In the genomic region with DNA sequence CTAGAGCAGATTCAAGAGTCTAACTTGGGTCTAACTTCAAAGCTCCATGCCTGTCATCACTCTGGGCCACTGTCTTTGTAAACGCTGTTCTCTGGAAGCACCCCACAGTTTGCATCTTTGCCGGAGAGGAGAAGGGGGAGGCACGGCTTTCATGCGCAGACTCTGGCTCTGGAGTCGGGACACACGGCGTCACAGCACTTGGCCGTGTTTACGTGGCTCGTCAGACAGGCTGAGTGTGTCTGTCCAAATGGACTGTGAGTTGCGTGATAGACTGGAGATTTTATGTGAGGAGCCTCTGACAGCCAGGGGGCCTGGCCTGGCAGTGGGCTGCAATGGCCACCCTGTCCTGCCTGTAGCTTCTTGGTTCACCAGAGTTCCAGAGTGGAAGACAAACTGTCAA, we compare ENCODE assay signal across 24 mouse cellular contexts.
A peak's percentile ranks its signal among the peaks of the same experiment; 100 is the strongest.
DNase-seq lines count a peak whose midpoint lies in the region; ATAC-seq and TF ChIP-seq lines count a peak whose summit lies in the region.
"Had no signal": no experiment of that assay in that cellular context is flagged by ENCODE, and none has a peak within 500 bp of the region (broad histone marks: within the 10 kb centered on the region; RNA-seq: fewer than 3 reads in every experiment).

No protein-coding gene starts in this region.

- no peak overlapping the region for H3K9ac ChIP-seq in lung, embryonic 14.5 days
- no peak overlapping the region for H3K9ac ChIP-seq in limb, embryonic 14.5 days (ENCODE audit: low read depth, low read length, severe bottlenecking)
- H3K9ac ChIP-seq: embryonic facial prominence, embryonic 15.5 days; forebrain, embryonic 15.5 days; heart, embryonic 13.5 days; intestine, embryonic 15.5 days; liver, embryonic 14.5 days; midbrain, embryonic 12.5 days; neural tube, embryonic 12.5 days had no signal

- H3K4me2 ChIP-seq in lung, embryonic 14.5 days, result no peak overlapping the region
- H3K4me2 ChIP-seq in limb, embryonic 14.5 days (replicated peaks; ENCODE audit: low read depth, low read length, severe bottlenecking), result no peak overlapping the region; the same call in 1 of the 2 replicates
- H3K4me2 ChIP-seq: embryonic facial prominence, embryonic 15.5 days; forebrain, embryonic 15.5 days; heart, embryonic 13.5 days; intestine, embryonic 15.5 days; midbrain, embryonic 12.5 days; neural tube, embryonic 12.5 days had no signal

- TF ChIP-seq POLR2A in lung, adult 2 months (IDR thresholded peaks at IDR 0.05; ENCODE audit: borderline replicate concordance, extremely low read depth, low read depth, low read length), result no peak
- TF ChIP-seq POLR2A in limb, embryonic 14.5 days (IDR thresholded peaks at IDR 0.05; ENCODE audit: borderline replicate concordance, extremely low read depth, insufficient read depth, insufficient read length), result no peak

- H3K4me1 ChIP-seq in lung, embryonic 14.5 days (ENCODE audit: insufficient read depth), result no peaks in the 10 kb centered on the region
- H3K4me1 ChIP-seq in lung, adult 2 months (ENCODE audit: control insufficient read depth, insufficient read depth, low read length), result no peaks in the 10 kb centered on the region
- H3K4me1 ChIP-seq in limb, embryonic 10.5 days, result peaks cover 18% of the 10 kb centered on the region
- H3K4me1 ChIP-seq in limb, embryonic 14.5 days (ENCODE audit: control insufficient read depth, insufficient read depth, low read length), result peaks cover 17% of the 10 kb centered on the region
- H3K4me1 ChIP-seq: intestine, embryonic 15.5 days had no signal

- H3K4me3 ChIP-seq in lung, embryonic 14.5 days (ENCODE audit: low read depth, low read length), result no peak overlapping the region
- no peak overlapping the region for H3K4me3 ChIP-seq in lung, adult 2 months (replicated peaks; ENCODE audit: extremely low read depth, low read depth, low read length)
- H3K4me3 ChIP-seq in limb, embryonic 10.5 days, result no peak overlapping the region
- no peak overlapping the region for H3K4me3 ChIP-seq in limb, embryonic 14.5 days (replicated peaks; ENCODE audit: low read length)
- H3K4me3 ChIP-seq: embryonic facial prominence, embryonic 15.5 days; forebrain, embryonic 15.5 days; heart, embryonic 13.5 days; intestine, embryonic 15.5 days; midbrain, embryonic 12.5 days; neural tube, embryonic 12.5 days had no signal

- ATAC-seq in lung, embryonic 14.5 days (ENCODE audit: insufficient read depth), result peak; percentile 93
- no peak for ATAC-seq in limb, embryonic 14.5 days (ENCODE audit: low FRiP score, low read depth)
- ATAC-seq: intestine, embryonic 15.5 days had no signal

- H3K27me3 ChIP-seq in lung, embryonic 14.5 days (ENCODE audit: insufficient read depth, low read length), result no peaks in the 10 kb centered on the region
- H3K27me3 ChIP-seq in limb, embryonic 10.5 days (ENCODE audit: low read depth, poor library complexity, severe bottlenecking), result no peaks in the 10 kb centered on the region
- H3K27me3 ChIP-seq in limb, embryonic 14.5 days (ENCODE audit: control insufficient read depth, insufficient read depth, low read length), result no peaks in the 10 kb centered on the region
- H3K27me3 ChIP-seq: forebrain, embryonic 15.5 days; heart, embryonic 13.5 days; intestine, embryonic 15.5 days; midbrain, embryonic 12.5 days; neural tube, embryonic 12.5 days had no signal

- intact Hi-C loops in gastrocnemius, postnatal 14 days (cut with DNase I; ENCODE audit: low total_unique reads), result no loop called here

- 0 out of 2 replicates have a peak, but pooled peaks have one; percentile 25 for TF ChIP-seq CTCF in lung, embryonic 14.5 days (IDR thresholded peaks at IDR 0.05; ENCODE audit: low read depth)
- TF ChIP-seq CTCF in lung, adult 2 months (IDR thresholded peaks at IDR 0.05; ENCODE audit: insufficient read depth, low read length), result no peak

- no peaks in the 10 kb centered on the region for H3K9me3 ChIP-seq in lung, embryonic 14.5 days (ENCODE audit: low read depth, low read length)
- no peaks in the 10 kb centered on the region for H3K9me3 ChIP-seq in limb, embryonic 10.5 days (replicated peaks)
- no peaks in the 10 kb centered on the region for H3K9me3 ChIP-seq in limb, embryonic 14.5 days (ENCODE audit: control insufficient read depth, low read length)
- H3K9me3 ChIP-seq: embryonic facial prominence, embryonic 15.5 days; forebrain, embryonic 15.5 days; heart, embryonic 13.5 days; intestine, embryonic 15.5 days; midbrain, embryonic 12.5 days; neural tube, embryonic 12.5 days had no signal

- 32% methylated on average over 11 of the region's 11 CpGs for WGBS in lung, embryonic 14.5 days
- 48% methylated on average over 11 of the region's 11 CpGs for WGBS in lung, adult 2 months
- WGBS in limb, embryonic 10.5 days, result 80% methylated on average over 11 of the region's 11 CpGs
- WGBS in limb, embryonic 14.5 days, result 42% methylated on average over 11 of the region's 11 CpGs

- DNase-seq in lung, embryonic 14.5 days, result peak; percentile 83
- DNase-seq in lung, adult 2 months, result no peak
- DNase-seq in limb, embryonic 10.5 days (ENCODE audit: low spot score), result no peak
- no peak for DNase-seq in limb, embryonic 14.5 days (ENCODE audit: low spot score)
- peak; percentile 63 to 85 for DNase-seq in lung, postnatal 4 days
- DNase-seq in gastrocnemius, postnatal 14 days, result no peak
- no peak for DNase-seq in embryo, embryonic 9.5 days (ENCODE audit: extremely low spot score)
- DNase-seq: adrenal gland, postnatal 36 days; cerebellum, adult 9-10 months; gastrocnemius, postnatal 10 days; heart, adult 18-20 months; heart, postnatal 14 days; kidney, adult 8-10 months; kidney, postnatal 14 days; left cerebral cortex, postnatal 4 days; right cerebral cortex, adult 18-20 months; right cerebral cortex, postnatal 4 days had no signal

- no peak overlapping the region for H3K27ac ChIP-seq in lung, embryonic 14.5 days (ENCODE audit: low read depth)
- peak overlapping the region; percentile 69 for H3K27ac ChIP-seq in limb, embryonic 10.5 days
- peak overlapping the region; percentile 58; the same call in 1 of the 2 replicates for H3K27ac ChIP-seq in limb, embryonic 14.5 days (replicated peaks; ENCODE audit: low read depth, low read length)
- H3K27ac ChIP-seq: embryonic facial prominence, embryonic 15.5 days; forebrain, embryonic 15.5 days; heart, embryonic 13.5 days; intestine, embryonic 15.5 days; liver, embryonic 14.5 days; midbrain, embryonic 12.5 days; neural tube, embryonic 12.5 days had no signal

- no peaks in the 10 kb centered on the region for H3K36me3 ChIP-seq in lung, embryonic 14.5 days (ENCODE audit: insufficient read depth)
- H3K36me3 ChIP-seq in limb, embryonic 10.5 days, result no peaks in the 10 kb centered on the region
- no peaks in the 10 kb centered on the region for H3K36me3 ChIP-seq in limb, embryonic 14.5 days (ENCODE audit: control insufficient read depth, insufficient read depth, low read length)
- H3K36me3 ChIP-seq: embryonic facial prominence, embryonic 15.5 days; forebrain, embryonic 15.5 days; heart, embryonic 13.5 days; intestine, embryonic 15.5 days; midbrain, embryonic 12.5 days; neural tube, embryonic 12.5 days had no signal

Comparison
In these comparisons a context has a peak if more than half of its experiments do, and no peak if none do; other contexts are left out.
1. DNase-seq: peak in lung, embryonic 14.5 days (single experiment) and lung, postnatal 4 days (2 of 2); none in lung, adult 2 months (single experiment), limb, embryonic 10.5 days (single experiment), limb, embryonic 14.5 days (single experiment), gastrocnemius, postnatal 14 days (single experiment) and embryo, embryonic 9.5 days (single experiment).